Mouse (Mus musculus) heart, postnatal 0 days (tissue): ENCODE measurements around the gene Cog5.

Experiments used
- CTCF ChIP-seq: IDR thresholded peaks from 2 replicates; pipeline ENCODE4 v1.5.1; 2016; ENCODE audit warnings: antibody characterized with exemption, control low read depth, low read depth
- EP300 ChIP-seq: IDR thresholded peaks from 2 replicates; pipeline ENCODE4 v1.6.1; 2016; ENCODE audit warnings: antibody characterized with exemption, low read depth

- no peak for TF ChIP-seq CTCF
- no peak for TF ChIP-seq EP300
Measured at GRCm38 (mm10) chr12:31862668-31863538, 208.2 kb downstream of the Cog5 start.
